ENCODE assay signal across 10 mouse cellular contexts in genomic region chr2:76970669-76971068, GRCm38 (mm10). TPM values are rescaled to one million over a fixed set of nuclear protein-coding genes. Genes with fewer than 3 reads are reported as not detected.
DNase-seq lines count a peak whose midpoint lies in the region; ATAC-seq and TF ChIP-seq lines count a peak whose summit lies in the region.
"Had no signal": no experiment of that assay in that cellular context is flagged by ENCODE, and none has a peak within 500 bp of the region (broad histone marks: within the 10 kb centered on the region; RNA-seq: fewer than 3 reads in every experiment).

No protein-coding gene starts in this region.

- no peaks in the 10 kb centered on the region for H3K9me3 ChIP-seq in midbrain, embryonic 12.5 days
- no peaks in the 10 kb centered on the region for H3K9me3 ChIP-seq in midbrain, embryonic 11.5 days (ENCODE audit: control insufficient read depth, low read length)
- no peaks in the 10 kb centered on the region for H3K9me3 ChIP-seq in stomach, postnatal 0 days (ENCODE audit: control insufficient read depth, low read length)
- H3K9me3 ChIP-seq: stomach, embryonic 15.5 days had no signal

- 25% methylated on average over 4 of the region's 4 CpGs for WGBS in midbrain, embryonic 12.5 days
- WGBS in midbrain, embryonic 11.5 days, result 32% methylated on average over 4 of the region's 4 CpGs
- WGBS in stomach, postnatal 0 days, result 16% methylated on average over 4 of the region's 4 CpGs

- no peaks in the 10 kb centered on the region for H3K27me3 ChIP-seq in midbrain, embryonic 12.5 days
- H3K27me3 ChIP-seq in midbrain, embryonic 11.5 days (ENCODE audit: control insufficient read depth, insufficient read depth, low read length), result no peaks in the 10 kb centered on the region
- H3K27me3 ChIP-seq in stomach, postnatal 0 days (ENCODE audit: control insufficient read depth, insufficient read depth, low read length), result no peaks in the 10 kb centered on the region
- H3K27me3 ChIP-seq: stomach, embryonic 15.5 days had no signal

- peak overlapping the region; percentile 81 for H3K4me3 ChIP-seq in gastrocnemius, adult 2 months
- H3K4me3 ChIP-seq in midbrain, embryonic 12.5 days, result no peak overlapping the region
- H3K4me3 ChIP-seq in midbrain, embryonic 11.5 days (ENCODE audit: low read depth, low read length), result no peak overlapping the region
- no peak overlapping the region for H3K4me3 ChIP-seq in stomach, postnatal 0 days (ENCODE audit: low read depth, low read length)
- H3K4me3 ChIP-seq: stomach, embryonic 15.5 days had no signal

- H3K27ac ChIP-seq in gastrocnemius, adult 2 months, result peak overlapping the region; percentile 81
- H3K27ac ChIP-seq in midbrain, embryonic 12.5 days (replicated peaks), result no peak overlapping the region
- H3K27ac ChIP-seq in midbrain, embryonic 11.5 days (ENCODE audit: low read depth, low read length), result no peak overlapping the region
- no peak overlapping the region for H3K27ac ChIP-seq in stomach, postnatal 0 days (replicated peaks)
- H3K27ac ChIP-seq: stomach, embryonic 15.5 days had no signal

- no peak for DNase-seq in gastrocnemius, adult 2 months
- DNase-seq in gastrocnemius, postnatal 4 days (ENCODE audit: low spot score in 2 of 2), result no peak
- no peak for DNase-seq in midbrain, embryonic 11.5 days (ENCODE audit: low spot score, missing footprints)
- no peak for DNase-seq in stomach, postnatal 0 days (ENCODE audit: low spot score)
- no peak for DNase-seq in cerebellum, adult 9-11 months
- no peak for DNase-seq in right cerebral cortex, postnatal 25 days
- DNase-seq: kidney, postnatal 14 days had no signal

- intact Hi-C loops in gastrocnemius, adult 2 months (cut with DNase I), result no loop called here

- no peaks in the 10 kb centered on the region for H3K36me3 ChIP-seq in midbrain, embryonic 12.5 days
- no peaks in the 10 kb centered on the region for H3K36me3 ChIP-seq in midbrain, embryonic 11.5 days (ENCODE audit: control insufficient read depth, insufficient read depth, low read length)
- H3K36me3 ChIP-seq in stomach, postnatal 0 days (ENCODE audit: control insufficient read depth, insufficient read depth, low read length), result no peaks in the 10 kb centered on the region
- H3K36me3 ChIP-seq: stomach, embryonic 15.5 days had no signal

- peak; percentile 59 for TF ChIP-seq CTCF in gastrocnemius, adult 2 months (IDR thresholded peaks at IDR 0.05)
- peak; percentile 74 for TF ChIP-seq CTCF in stomach, postnatal 0 days (IDR thresholded peaks at IDR 0.05; ENCODE audit: low read depth)

- TF ChIP-seq EP300 in stomach, postnatal 0 days (optimal IDR thresholded peaks at IDR 0.05), result no peak

- no peak overlapping the region for H3K4me2 ChIP-seq in midbrain, embryonic 12.5 days (replicated peaks)
- H3K4me2 ChIP-seq in midbrain, embryonic 11.5 days, result no peak overlapping the region
- no peak overlapping the region for H3K4me2 ChIP-seq in stomach, postnatal 0 days (replicated peaks; ENCODE audit: low read depth)
- H3K4me2 ChIP-seq: stomach, embryonic 15.5 days had no signal

- ATAC-seq in midbrain, embryonic 12.5 days (ENCODE audit: low FRiP score, low read depth), result peak; percentile 64; the same call in 1 of the 2 replicates
- ATAC-seq in midbrain, embryonic 11.5 days (ENCODE audit: low FRiP score), result no peak
- ATAC-seq in hematopoietic stem cell, adult 5-6 weeks (replicated peaks in 1 of 2; ENCODE audit: insufficient read depth in 1 of 2, low FRiP score in 2 of 2, low TSS enrichment in 1 of 2, low read depth in 1 of 2, poor library complexity in 2 of 2, severe bottlenecking in 2 of 2), result 0 out of 4 replicates have a peak, but pooled peaks have one; percentile 24 to 25
- no peak for ATAC-seq in stomach, postnatal 0 days (ENCODE audit: low FRiP score, low TSS enrichment)

- H3K9ac ChIP-seq in midbrain, embryonic 12.5 days (replicated peaks), result no peak overlapping the region
- H3K9ac ChIP-seq in midbrain, embryonic 11.5 days (ENCODE audit: low read length), result no peak overlapping the region
- H3K9ac ChIP-seq in stomach, postnatal 0 days (ENCODE audit: low read length), result no peak overlapping the region
- H3K9ac ChIP-seq: stomach, embryonic 15.5 days had no signal

- H3K4me1 ChIP-seq in midbrain, embryonic 12.5 days, result no peaks in the 10 kb centered on the region
- no peaks in the 10 kb centered on the region for H3K4me1 ChIP-seq in midbrain, embryonic 11.5 days (ENCODE audit: control insufficient read depth, insufficient read depth, low read length)
- H3K4me1 ChIP-seq in stomach, postnatal 0 days (replicated peaks; ENCODE audit: control insufficient read depth, insufficient read depth), result no peaks in the 10 kb centered on the region
- H3K4me1 ChIP-seq: stomach, embryonic 15.5 days had no signal

RNA-seq across cellular contexts. Expression of gene Ttn, which starts 11.7 kb away (rescaled TPM):
- 1,000 to 10,000 TPM; 6,941 to 7,187 TPM for total RNA-seq in gastrocnemius, adult 2 months (2021)
- total RNA-seq in gastrocnemius, postnatal 4 days (2021), result 1,000 to 10,000 TPM; 3,850 to 4,932 TPM
- 0.45 and 0.52 TPM in 2 replicates for polyA plus RNA-seq in midbrain, embryonic 12.5 days (2016; fragmentation: Nextera tagmentation; extraction: Ambion mirVana)
- 0.04 TPM in 2 replicates for polyA plus RNA-seq in midbrain, embryonic 11.5 days (2014; fragmentation: Nextera tagmentation; extraction: Ambion mirVana)
- 0.10 and 0.13 TPM in 2 replicates for total RNA-seq in hematopoietic stem cell, adult 5-6 weeks (2017)
- polyA plus RNA-seq in stomach, postnatal 0 days (2015; fragmentation: Nextera tagmentation; extraction: Ambion mirVana), result 0.70 and 0.73 TPM in 2 replicates

Comparison
In these comparisons a context has a peak if more than half of its experiments do, and no peak if none do; other contexts are left out.
1. ATAC-seq: peak in midbrain, embryonic 12.5 days (single experiment) and hematopoietic stem cell, adult 5-6 weeks (2 of 2); none in midbrain, embryonic 11.5 days (single experiment) and stomach, postnatal 0 days (single experiment).
2. RNA of gene Ttn, which starts 11.7 kb away (total RNA-seq): 6,941 to 7,187 TPM in gastrocnemius, adult 2 months and 3,850 to 4,932 TPM in gastrocnemius, postnatal 4 days; 0.10 to 0.13 TPM in hematopoietic stem cell, adult 5-6 weeks; every median in the first group is over 1,000 times any median in the second.